Mouse (Mus musculus): Measurements from ENCODE around the gene Gm28230. TPM values are rescaled to one million over a fixed set of nuclear protein-coding genes. Genes with fewer than 3 reads are reported as not detected.
A peak's percentile ranks its signal among the peaks of the same experiment; 100 is the strongest.

The Gm28230 gene
- total RNA-seq, 2 experiments from 2014 or later = 0.07 TPM; not detected in 1

DNA sequence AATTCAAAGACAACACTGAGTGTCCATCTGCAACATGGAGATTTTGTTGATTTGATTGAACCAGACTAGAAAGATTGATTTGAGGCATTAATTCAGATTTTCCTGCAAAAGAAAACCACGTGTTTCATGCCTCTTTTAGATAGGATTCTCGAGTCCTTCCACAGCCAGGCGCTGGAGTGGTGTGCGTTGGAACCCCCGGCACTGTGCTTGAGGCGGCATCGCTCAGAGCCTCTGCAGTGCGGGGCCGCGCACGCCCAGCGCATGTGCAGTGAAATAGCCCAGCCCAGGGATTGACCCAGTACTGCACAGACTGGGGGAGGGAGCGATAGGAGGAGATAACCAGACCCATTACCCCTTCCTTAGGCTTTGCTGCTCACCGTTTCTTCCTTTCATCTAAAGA lies 11.6 kb upstream of the Gm28230 start:
- DNase-seq = no peak
- intact Hi-C loops (cut with DNase I) = loop anchor here (1.0 kb wide), 2 partner anchors 249 to 423 kb away; no protein-coding TSS in a partner anchor

DNA sequence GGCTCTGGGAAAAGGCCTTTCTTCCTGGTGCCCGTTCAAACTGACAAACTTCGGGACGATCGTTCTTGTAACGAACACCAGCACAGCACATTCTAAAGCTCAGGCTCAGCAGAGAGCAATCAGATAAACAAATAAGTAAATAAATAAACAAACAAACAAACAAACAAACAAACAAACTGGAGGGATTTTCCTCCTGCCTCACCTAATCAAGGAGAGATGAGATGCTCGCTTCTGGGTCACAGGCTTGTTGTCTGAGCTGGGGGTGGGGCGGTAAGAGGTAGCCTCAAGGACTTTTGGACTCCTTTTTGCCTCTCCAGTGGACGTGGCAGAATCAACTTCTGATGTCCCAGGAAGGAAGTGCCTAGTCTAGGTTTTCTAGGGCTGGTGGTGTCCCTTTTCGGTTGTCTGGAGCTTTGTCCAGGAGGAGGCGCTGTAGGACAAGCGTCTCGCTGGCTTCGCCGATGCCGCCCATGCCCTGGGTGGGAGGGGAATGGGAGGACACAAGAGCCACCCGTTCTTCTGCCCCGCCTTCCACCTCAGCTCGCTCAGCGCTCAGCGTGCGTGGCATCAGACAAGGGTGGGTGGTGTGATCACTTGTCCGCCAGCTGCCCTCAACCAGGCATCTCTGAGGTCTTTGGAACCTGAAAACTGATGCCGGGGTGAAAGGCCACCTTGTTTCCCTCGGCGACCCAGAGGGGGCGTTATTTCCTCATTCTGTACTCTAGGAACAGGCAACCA lies 10.9 kb upstream of the Gm28230 start:
- intact Hi-C loops (cut with DNase I) = loop anchor here (1.0 to 2.0 kb wide), 3 partner anchors 249 to 423 kb away; no protein-coding TSS in a partner anchor
- peak; percentile 87 to 95 for DNase-seq

DNA sequence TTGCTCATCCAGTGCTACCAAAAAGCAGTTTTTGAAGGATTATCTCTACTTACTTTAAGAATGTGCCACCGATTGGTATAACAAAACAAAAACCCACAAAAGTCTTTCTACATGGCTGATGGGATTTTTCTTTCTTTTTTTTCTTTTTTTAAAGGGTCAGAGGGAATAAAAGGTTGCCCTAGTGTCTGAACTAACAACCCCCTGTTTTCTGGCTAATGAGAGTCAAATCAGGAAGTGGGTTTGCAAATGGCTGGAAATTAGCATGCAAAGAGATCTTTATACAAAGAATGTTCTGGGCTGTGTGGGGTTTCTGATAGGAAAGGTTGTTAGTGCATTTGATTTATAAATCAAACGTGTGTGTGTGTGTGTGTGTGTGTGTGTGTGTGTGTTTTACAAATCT lies 6.1 kb upstream of the Gm28230 start:
- intact Hi-C loops (cut with DNase I) = no loop called here

DNA sequence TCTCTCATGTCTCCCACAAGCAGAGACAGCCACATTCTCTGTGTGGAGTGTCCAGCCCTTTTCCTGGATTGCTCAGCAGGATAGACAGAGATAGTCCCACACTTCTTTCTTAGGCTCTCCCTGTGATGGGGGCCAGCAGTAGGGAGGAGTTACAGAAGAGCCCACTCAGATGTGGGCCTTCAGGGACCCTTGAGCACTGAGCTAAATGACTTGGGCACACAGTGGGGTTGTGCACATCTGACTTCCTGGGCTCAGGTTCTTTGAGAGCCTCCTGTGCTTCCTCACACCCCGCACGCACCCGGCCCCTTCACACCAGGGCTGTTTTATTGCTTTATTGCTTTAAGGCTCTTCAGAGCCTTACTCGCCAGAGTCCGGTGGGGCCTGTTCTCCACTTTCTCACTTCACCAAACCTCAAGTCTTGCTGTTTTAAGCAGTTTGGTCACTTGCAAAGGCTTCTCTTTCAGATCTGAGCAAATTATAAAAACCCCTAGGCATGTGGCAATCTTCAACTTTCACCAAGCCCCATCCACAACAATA lies 5.5 kb upstream of the Gm28230 start:
- no peak for DNase-seq

More for the DNA sequence above, 6.1 kb upstream of the Gm28230 start:
- no peak for DNase-seq

DNA sequence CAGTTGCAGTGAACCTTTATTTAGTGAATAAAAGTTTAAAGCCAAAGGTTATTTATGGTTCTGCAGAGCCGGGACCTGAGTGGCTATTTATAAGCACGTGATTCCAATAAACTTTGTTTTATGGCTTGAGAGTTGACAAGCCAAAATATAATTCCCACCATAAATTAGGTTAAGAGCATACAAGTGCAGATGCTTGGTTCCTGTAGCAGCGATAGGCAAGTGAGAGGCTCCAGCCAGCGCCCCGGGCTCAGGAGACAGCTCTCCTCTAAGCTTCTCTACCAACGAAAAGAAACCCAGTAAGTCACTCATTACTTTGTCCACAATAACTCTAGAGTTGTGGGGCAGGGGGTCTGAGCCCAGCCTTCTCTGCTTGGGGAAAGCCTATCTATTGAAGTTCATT lies 4.6 kb upstream of the Gm28230 start:
- intact Hi-C loops (cut with DNase I) = no loop called here

More for the DNA sequence above, 5.5 kb upstream of the Gm28230 start:
- intact Hi-C loops (cut with DNase I) = no loop called here

DNA sequence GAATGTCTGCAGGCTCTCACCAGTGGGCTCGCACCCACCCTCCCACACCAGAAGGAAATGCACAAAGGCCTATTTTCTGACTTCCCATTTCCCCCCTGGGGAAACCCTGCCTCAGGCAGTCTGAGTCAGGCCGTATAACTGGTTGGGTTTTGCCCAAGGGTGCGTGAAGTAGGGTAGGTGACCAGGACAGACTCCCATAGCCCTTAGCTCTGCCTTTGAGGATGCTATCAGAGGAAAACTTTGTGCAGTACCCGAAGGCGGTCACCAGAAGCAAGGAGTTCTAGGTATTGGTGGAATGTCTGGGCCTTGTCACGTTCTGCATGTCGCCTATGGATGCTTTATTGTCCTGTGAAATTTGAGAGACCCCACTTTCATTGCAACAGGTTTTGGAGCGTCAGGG lies 3.6 kb upstream of the Gm28230 start:
- DNase-seq = no peak
- intact Hi-C loops (cut with DNase I) = no loop called here

More for the DNA sequence above, 4.6 kb upstream of the Gm28230 start:
- no peak for DNase-seq

DNA sequence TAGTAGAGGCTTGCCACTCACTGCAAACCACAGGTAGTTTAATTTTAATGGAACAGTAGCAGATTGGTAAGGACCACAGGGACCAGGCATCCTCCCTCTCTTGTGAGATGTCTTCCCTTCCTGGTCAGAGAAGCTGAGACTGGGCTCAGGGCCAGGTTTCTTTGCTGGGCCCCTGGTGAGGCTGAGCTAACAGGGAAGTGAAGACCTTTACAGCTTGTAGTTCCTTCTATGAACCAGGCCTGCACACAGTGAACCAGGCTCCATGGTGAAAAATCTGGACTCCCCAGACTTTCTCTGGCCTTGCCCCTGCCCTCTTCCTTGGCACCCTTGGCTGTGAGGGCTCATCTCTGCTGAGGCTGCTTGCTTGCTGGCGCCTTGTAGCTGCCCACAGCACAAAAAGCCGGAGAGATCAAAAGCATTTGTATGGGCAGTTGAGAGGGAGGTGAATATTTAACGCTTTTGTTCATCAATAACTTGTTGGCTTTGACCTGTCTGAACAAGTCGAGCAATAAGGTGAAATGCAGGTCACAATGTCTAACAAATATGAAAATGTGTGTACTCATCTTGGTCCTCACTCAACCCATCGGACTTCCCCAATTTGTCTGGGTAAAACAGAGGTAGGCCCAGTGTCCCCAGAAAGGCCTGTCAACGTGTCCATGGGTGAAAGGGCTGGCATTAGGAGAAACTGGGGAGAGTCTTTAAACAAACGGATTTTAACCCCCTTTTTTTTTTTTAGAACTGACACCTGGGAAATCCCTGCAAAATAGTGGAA lies 2.1 kb upstream of the Gm28230 start:
- intact Hi-C loops (cut with DNase I) = no loop called here
- no peak for DNase-seq

DNA sequence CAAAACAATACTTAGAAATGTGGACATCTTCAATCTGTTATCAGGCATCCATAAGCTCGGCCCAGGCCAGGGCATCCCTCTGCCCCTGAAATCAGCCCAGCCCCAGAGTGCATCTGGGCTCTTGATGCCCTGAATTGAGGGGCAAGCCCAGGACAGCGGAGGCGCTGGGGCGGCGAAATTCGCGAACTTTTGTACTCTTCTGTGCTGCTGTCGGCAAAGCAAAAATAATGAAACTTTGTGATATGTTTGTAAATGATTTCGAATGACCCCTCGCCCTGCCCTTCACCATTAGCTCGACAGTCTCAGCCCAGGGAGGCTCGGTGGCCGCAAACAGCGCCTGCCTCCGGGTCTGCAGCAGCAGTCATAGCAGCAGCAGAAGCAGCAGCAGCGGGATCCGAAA lies 1.4 kb upstream of the Gm28230 start:
- DNase-seq = no peak
- intact Hi-C loops (cut with DNase I) = no loop called here

DNA sequence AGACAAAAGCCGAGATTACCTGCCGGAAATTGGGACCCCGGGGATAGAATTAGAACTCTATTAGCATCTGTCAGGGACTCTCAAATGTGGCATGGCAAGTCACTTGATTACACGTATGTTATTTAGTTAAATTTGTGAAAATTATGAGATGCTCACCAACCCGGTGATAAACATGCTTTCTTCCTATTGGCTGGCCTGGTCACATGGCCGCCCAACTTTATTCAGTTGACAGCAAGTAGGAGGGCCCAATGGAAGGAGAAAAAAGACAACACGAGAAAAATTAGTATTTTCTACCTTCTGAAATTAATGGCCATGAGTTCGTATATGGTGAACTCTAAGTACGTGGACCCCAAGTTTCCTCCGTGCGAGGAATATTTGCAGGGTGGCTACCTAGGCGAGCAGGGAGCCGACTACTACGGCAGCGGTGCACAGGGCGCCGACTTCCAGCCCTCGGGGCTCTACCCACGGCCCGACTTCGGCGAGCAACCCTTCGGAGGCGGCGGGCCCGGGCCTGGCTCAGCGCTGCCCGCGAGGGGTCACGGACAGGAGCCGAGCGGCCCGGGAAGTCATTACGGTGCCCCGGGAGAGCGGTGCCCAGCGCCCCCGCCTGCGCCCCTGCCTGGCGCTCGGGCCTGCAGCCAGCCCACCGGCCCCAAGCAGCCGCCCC lies 578 bp downstream of the Gm28230 start:
- intact Hi-C loops (cut with DNase I) = no loop called here
- no peak for DNase-seq

DNA sequence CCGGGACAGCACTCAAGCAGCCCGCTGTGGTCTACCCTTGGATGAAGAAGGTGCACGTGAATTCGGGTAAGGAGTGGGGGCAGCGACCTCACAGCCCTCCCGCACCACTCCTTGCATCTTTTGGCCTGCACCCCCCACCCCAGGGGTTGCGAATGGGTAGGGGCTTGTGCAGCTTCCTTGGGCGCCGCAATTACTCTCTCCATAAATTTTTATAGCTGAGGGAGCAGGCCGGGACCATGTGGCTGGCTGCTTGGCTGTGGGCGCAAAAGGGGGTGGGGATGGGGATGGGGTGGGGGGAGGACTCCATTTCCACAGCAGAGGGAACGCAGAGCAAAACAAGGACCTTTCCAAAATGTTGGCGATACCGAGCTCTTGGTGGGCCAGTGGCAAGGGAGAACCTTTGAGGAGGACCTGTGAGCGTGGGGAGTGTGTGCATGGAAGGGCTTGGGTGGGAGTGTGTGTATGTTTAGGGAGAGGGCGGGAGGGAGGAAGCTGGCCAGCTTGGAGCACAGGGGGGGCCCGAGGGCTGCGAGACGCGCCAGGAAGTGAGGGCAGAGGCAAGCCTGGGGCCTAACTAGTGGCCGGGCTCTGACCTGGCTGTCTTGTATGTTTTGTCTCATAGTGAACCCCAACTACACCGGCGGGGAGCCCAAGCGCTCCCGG lies 1.2 kb downstream of the Gm28230 start:
- no peak for DNase-seq
- intact Hi-C loops (cut with DNase I) = no loop called here

DNA sequence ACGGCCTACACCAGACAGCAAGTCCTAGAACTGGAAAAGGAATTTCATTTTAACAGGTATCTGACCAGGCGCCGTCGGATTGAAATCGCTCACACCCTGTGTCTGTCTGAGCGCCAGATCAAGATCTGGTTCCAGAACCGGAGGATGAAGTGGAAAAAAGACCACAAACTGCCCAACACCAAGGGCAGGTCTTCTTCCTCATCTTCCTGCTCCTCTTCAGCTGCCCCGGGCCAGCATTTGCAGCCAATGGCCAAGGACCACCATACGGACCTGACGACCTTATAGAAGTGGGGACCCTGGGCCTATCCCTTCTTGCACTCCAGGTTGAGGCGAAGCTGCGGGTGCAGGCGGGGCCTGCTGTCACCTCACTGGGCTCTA lies 1.8 kb downstream of the Gm28230 start:
- intact Hi-C loops (cut with DNase I) = no loop called here
- DNase-seq = no peak

DNA sequence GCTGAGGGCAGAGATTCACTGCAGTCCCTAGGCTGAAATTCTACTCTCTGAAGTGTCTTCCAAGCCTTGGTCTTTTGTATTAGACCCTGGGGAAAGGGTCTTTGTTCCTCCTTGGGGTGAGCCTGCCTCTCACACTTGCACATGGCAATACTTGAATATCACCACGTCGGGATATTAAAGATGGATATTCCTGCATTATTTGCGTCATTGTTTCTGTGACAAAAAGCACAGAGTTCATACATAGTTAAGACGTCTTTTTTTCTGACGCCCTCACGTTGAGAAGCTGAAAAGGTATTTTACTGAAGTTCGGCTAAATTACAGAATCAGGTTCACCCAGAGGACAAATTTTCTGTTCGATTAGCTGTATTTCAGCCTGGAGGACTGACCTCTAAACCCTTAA lies 3.8 kb downstream of the Gm28230 start:
- DNase-seq = no peak
- intact Hi-C loops (cut with DNase I) = no loop called here

DNA sequence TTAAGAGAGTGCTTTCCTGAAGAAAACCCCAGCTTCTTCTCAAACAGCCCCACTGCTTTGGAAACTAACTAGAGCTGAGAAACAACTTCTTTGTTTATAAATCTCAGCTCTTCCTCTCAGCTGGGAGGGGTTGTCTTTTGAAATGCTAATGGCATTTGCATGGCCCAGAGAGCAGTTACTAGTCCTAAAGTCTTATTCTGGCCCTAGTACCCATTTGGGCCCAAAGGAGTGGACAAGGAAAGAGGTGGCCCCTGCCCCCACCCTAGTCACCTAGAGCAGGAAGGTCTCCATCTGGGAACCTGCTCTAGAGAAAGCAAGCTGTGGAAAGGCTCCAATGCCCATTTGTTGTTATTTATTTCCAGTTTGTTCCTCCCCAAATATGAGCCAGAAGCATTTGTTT lies 4.5 kb downstream of the Gm28230 start:
- DNase-seq = no peak
- intact Hi-C loops (cut with DNase I) = no loop called here

DNA sequence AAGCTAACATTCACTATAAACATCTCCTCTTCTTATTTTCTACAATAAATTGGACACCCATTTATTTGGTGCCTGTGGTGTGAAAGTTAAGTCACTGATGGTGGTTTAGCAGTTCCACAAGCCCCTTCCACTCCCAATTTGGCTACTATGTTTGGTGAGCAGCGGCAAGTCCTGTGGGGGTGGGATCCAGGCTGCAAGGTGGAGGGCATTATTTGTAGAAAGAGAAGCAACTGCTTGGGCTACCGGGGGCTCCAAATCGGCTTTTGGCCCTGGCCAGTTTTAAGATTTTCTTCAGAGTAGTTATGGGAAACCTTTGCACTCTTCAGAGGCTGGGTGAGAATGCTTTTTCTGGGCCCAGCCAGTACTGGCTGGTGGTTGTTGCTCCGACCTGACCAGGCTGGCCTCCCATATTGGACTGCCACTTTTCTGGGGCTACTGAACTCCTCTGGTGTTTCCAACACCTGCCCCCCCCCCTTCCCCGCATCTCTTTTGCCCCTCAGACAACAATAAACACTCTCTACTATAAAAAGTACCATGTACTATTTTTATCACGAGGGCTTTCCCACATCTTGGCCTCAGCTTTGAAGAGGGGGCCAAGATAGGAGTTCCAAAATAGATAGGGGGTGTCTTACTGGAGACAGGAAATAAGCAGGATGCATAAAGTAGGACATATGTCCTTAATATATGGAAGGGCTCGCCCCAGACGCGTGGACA lies 5.4 kb downstream of the Gm28230 start:
- no peak for DNase-seq
- intact Hi-C loops (cut with DNase I) = no loop called here

DNA sequence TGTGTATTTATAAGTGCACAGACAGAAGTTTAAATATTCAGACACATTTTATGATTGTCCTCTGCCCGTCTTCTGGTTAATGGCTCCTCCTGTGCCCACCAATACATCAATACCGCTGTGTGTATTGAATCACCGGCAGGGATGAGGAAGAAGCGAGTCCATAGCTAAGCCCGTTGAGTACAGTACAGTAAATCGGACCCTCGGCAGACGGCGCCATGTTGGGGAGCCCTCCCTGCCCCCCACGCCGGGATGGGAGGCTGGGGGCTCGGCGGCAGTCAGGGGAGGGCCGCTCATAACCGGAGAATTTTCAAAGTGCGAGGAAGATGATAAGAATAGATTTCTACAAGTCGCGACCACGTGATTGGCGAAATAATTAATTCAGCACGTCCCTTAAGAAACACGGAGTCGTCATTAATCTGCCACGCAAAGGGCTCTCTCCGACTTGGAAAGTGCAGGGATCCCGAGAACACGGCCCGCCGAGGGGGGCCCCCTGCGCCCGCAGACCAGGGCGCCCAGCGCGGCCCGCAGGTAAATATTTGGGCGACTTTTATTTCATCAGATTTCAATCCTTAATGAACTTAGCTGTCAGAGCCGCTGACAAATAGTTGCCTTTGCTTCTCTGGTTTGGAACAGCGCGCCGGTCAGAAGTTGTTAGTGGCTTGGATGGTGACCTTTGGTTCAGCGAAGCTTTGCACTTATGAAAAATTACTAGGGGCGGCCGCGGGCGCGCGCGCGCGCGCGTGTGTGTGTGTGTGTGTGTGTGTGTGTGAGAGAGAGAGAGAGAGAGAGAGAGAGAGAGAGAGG lies 6.2 kb downstream of the Gm28230 start:
- intact Hi-C loops (cut with DNase I) = no loop called here
- no peak for DNase-seq

DNA sequence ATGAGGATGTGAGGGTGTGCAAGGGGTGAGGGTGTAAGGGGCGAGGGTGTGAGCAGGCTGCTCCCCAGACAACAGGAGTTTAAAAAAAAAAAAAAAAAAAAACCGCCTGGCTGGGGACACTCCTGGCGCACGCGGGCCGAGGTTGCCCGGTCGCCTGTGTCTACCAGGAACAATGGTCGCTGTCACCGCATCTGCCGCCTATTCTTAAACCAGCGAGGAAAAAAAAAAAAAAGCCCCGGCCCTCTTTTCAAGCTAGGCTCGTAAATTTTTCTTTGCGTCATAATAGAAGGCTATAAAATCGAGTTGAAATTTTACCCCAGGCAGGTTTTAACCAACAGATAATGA lies 6.8 kb downstream of the Gm28230 start:
- intact Hi-C loops (cut with DNase I) = no loop called here
- DNase-seq = no peak

DNA sequence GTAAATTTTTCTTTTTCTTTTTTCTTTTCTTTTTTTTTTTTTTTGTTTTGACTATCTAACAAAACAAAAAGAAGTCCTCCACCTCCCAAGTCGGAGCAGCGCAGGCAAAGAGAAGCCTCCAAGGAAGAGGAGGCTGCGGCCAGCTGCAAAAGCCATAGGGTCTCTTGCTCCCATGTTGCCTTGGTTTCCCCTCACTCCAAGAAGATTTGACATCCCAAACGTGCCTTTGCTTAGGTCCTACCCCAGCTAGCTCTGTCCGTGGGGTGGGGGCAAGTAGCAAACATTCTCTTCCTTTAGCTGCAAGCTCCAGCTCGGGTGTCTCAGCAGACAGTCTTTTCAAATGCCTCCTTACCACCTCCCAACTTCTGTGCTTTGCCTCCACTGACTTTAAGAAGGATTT lies 7.2 kb downstream of the Gm28230 start:
- intact Hi-C loops (cut with DNase I) = no loop called here
- DNase-seq = no peak

DNA sequence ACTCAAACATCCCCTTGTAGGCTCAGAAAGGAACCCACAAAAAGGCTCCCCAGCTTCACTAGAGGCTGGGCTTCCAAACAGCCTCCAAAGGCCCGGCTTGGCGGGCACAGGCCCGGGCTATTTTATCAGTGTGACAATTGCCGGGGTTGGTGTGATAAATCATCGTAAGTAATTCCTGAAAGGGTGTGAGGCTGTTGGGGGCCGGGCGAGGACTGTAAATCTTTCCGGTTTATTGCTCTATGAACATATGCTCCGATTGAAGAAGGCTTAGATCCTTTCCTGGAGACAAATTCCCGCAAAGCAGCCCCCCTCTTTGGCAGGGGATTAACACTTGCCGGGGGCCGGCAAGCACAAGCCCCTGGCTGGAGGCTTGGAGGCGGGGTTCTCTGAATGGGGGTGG lies 7.9 kb downstream of the Gm28230 start:
- no peak for DNase-seq
- intact Hi-C loops (cut with DNase I) = no loop called here
